Mouse (Mus musculus): ENCODE results near the gene Flywch2.

Gene Flywch2

DNA sequence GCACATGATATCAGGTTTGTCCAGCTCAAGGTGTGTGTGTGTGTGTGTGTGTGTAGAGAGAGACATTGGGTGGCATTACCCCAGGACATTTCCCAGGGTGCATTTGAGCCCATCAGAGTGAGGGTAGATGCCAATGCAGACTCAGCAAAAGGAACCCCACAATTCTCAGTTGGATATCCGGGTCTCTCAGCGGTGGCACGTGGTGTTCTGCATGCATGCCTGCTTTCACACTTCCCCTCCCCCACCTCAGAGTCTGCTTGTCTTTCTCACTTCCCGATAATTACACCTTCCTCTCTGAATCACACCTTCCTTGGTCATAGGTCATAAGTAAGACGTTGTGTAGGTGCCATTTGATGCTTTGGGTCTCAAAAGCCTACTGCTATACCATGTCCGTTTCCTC is 37.9 kb downstream of the Flywch2 start:
- no peak for DNase-seq

- no peak for DNase-seq
Observed at GRCm38 (mm10) chr17:23747471-23747870, 38.4 kb downstream of the Flywch2 start.

DNA sequence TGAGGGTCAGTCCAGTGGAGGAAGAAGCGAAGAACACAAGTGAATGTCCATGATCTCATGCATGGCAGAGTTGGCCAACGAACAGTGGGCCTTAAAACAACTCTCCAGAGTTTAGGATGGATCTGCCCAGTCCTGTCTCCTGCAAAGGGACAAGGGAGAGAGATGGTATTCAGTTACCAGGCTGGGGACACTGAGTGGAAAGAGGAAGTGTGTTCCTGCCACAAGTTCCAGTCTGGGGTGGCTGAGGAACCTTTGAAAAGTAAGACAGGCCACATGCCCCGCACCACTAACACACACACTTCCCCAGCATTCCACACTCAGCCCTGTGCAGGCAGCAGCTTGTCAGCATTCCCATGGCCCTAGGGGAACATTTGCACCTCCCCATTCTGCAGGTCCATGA is 39.1 kb downstream of the Flywch2 start:
- DNase-seq = no peak

DNA sequence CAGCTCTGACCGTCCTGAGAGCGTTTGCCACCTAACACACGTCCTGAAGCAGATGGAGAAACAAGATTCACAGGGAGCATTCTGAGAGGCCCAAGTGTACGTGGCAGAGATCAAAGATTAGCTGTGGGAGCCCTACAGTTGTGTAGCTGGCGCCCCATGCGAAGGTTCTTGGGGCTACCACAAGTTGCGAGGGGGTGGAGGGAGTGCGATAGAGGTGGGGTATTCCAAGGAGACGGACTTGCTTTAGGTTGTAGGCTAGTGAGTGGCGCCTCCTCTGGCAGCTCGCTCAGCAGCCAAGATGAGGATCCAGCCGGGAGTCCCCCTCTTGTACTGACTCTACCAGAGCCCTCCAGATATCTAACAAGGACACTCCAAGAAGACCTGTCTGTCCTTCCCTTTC is 39.6 kb downstream of the Flywch2 start:
- DNase-seq = peak; percentile 34 to 36

GRCm38 (mm10) chr17:23745301-23746251 is 40.3 kb downstream of the Flywch2 start, which contains the start of gene Kremen2:
Gene Kremen2 (minus strand): TSS chr17:23745833.
- peak in 1 of 2 experiments; percentile 26 for DNase-seq

DNA sequence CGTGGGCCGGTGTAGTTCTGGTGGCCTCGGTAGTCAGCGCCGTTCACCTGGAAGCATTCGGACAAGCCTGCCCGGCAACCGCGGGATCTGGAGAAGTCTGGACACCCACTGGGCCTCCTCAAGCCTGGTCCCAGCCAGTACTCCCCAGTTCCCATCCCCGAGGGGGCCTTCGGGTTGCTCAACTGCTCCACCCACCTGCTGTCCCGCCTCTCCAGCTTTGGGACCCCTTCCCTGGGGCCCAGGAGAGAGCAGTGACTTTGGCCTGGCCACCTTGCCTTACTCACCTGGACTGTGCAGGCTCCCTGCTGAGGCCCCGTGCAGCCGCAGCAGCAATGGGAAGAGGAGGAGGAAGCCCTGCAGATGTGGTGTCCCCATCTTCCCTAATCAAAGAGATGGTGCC is 41.2 kb downstream of the Flywch2 start:
- DNase-seq = no peak

DNA sequence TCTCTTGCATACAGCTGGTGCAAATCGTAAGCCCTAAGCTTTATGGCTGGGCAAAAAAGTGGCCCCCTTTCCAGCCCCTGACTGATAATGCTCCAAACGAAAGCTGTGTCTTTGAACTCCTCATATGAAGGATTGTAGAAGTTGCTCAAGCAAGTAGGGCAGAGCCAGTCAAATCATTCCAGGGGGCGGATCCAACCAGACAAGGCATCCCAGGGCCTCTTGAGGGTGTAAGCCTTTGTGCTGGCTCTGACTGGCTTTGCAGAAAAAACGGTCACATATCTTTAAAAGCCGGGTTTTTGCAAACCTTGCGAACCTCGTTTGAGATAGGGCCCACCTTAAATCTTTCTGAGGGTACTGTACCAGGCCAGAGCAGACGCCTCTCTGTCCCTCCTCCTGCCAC is 41.8 kb downstream of the Flywch2 start:
- no peak for DNase-seq

DNA sequence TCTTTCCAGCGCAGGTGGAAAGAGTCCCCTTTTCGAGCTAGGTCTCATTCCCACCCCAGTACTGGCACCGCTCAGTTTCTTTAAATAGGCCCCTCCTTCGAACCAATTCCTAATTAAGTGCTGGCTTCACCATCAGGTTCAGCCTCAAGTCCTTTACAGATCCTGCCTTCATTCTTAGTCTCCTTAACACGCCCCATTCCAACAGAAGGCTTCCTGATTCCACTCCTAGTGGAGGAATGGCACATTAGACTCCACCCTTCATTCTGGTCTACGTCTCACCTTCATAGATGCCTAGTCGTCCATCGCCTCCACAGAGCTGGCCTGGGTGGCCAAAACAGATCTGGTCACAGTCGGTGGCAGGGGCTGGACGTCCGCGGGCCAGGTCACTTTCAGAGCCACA is 42.9 kb downstream of the Flywch2 start:
- no peak for DNase-seq

DNA sequence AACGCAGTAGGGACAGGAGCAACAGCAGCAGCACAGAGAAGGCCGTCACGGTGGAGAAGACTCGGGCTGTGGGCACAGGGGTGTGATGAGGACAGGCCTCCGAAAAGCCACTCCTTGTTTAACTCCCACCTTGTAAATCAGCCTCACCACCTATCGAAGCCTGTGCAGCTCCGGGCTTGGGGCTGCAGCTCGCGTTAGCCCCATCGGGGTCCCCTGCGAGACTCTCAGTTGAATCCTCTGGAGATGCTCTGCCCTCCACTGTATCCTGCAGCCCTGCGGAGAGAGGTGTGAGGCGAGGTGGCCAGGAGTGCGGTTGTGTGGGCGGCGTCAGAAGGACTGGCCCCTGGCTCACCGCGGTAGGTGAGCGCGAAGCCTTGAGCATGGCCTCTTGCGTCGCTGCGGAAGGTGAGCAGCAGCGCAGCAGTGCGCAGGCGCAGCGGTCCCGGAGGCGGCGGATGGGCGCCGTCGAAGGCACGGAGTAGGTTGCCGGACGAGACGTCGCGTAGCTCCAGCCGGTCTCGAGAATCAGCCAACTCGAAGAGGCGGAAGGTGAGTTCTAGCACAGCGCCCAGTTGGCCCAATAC is 43.6 kb downstream of the Flywch2 start:
- DNase-seq = peak; percentile 35 to 53

- peak in 1 of 2 experiments; percentile 30 for DNase-seq
Observed at GRCm38 (mm10) chr17:23741359-23742209, 44.3 kb downstream of the Flywch2 start.

GRCm38 (mm10) chr17:23740598-23741021 is 45.3 kb downstream of the Flywch2 start, which contains the start of gene Paqr4:
Gene Paqr4 (minus strand): TSS chr17:23740867.
- DNase-seq = peak in 1 of 2 experiments; percentile 43

DNA sequence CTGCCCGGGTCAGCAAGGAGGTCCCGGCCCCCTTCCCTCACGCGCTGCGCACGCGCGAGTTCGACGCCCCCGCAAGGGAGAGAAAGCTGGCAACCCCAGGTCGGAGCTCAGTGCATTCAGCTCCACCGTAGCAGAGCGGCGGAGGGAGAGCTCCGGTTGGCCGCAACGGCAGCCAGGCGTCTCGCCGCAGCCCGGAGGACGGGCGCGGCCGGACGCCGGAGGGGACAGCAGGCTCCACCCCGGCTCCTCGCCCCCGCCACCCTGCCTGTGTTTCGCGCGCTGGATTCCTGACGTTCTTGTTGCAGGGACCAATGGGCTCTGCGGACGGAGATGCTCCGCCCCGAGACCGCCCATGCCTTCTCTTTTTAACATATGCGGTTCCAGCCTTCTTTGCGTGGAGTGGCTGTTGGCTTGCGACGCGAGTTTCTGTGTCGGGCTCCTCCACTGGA is 45.7 kb downstream of the Flywch2 start:
- peak; percentile 93 to 97 for DNase-seq

GRCm38 (mm10) chr17:23739202-23740135 is 46.4 kb downstream of the Flywch2 start:
- peak; percentile 32 to 49 for DNase-seq

DNA sequence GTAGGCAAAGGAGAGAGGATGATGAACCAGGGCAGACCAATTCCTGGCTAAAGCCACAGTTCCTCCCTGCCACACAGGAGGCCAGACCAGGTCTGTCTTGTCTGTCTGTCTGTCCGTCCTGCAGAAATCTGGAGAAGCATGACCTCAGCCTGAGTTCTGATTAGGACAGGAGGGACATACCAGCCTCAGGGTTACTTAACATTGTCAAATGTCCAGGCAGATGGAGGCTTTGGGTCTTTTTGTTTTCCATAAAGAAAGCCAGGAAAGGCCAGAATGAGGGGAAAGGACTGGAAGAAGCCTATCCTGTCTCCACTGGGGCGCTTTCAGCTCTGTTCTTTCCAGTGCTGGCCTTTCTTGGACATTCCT is 47.1 kb downstream of the Flywch2 start:
- DNase-seq = no peak

GRCm38 (mm10) chr17:23737493-23738445 is 48.1 kb downstream of the Flywch2 start:
- DNase-seq = peak; percentile 37 to 46

DNA sequence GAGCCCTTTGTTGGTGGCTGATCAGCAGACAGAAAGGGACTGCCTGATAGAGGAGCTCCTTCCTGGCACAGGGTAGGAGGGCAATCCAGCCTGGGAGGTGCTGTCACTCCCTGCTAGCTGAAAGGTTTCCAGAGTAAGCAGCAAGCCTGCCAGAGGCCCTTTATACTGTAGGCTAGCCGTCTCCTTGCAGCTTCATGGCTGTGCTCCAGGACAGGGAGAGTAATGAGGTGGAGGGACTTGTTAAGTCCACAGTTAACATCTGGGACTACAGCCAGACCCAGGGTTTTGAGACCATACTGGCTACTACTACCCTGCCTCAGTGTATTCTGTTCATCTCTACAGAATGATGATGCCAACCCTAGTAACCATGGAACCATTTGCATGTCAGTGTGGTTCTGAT is 51.5 kb downstream of the Flywch2 start:
- DNase-seq = no peak

DNA sequence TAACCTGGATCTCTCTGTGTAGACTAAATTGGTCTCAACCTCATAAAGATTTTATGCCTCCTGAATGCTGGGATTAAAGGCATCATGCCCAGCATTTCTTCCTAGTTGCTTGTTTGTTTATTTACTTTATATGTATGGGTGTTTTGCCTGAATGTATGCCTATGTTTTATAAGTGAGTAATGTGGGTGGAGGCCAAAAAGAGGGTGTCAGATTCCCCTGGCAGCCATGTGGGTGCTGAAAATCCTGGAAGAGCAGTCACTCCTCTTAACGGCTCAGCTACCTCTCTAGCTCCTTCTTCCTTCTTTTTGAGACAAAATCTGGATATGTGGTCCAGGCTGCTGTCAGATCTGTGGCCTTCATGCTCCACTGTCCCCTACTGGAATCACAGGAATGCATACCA is 55.4 kb downstream of the Flywch2 start:
- no peak for DNase-seq

Data from cerebellum, adult 18-20 months (tissue).